Mouse (Mus musculus) spleen, postnatal 14 days (tissue): ENCODE measurements around the gene Gpx7.
"Not testable (repeated sequence)": the region's sequence is repeated elsewhere in the genome, so short reads cannot be mapped to it uniquely, and the experiment has no call there.

Experiments
- DNase-seq, 2 experiments: peaks; one replicate each; pipeline ENCODE4 v3.0.0; 2021 to 2022; ENCODE audit warnings: low spot score in 2 of 2

Gene Gpx7

DNA sequence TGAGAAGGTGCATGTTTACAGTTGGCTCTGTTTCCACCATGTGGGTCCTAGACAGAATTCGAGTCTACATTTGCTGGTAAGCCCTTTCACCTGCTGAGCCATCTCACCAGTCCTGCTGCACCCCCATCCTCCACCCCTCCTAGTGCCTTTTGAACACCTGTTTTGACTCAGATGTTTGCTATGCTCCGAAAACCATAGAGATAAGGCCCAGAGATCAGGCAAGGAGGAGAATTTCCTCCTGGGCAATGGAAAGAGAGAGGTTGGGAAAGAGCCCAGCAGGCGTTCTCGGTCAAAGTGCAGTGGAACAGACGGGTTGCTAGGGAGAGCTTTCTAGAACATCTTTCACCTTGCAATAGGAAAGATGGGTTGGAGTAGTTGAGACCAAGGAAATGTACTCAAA is 15.6 kb downstream of the Gpx7 start:
- no peak for DNase-seq

DNA sequence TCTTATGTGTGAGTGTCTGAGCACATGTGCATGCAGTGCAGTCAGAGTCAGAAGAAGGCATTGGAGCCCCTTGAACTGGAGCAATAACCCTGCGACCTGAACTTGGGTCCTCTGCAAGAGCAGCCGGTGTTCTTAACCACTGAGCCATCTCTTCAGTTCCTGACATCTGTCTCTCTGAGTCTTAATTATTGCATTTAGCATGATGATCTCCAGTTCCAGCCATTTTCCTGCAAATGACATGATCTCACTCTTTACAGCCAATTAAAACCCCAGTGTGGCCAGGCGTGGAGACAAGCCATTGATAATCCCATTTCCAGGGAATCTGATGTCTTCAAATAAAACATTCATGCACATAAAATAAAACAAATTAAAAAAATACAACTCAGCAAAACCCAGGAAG is 18.0 kb downstream of the Gpx7 start:
- DNase-seq = no peak

DNA sequence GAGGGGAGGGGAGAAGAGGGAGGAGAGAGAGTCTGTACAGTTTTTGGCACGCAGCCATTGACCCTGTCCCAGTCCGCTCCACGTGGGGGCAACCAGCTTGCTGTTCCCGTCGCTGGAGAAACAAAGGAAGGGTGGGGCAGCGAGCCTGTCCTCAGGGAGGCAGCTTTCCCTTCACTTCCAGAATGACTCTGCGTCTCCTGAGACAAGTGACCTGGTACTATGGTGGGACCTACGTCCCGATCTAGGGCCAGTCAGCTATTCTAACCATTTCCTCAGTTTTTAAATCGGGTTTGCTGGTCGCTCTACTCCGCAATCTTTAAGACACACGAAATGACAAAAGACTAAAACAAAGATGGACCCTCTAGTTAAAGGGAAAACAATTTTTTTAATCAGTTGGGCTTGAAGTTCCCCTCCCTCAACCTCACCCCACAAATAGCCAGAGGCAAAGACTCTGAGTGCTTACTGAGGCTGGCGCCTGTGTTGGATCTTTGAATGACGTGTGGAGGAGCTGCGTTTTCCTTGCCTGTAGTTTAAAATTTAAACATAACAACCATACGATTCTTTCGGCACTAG is 19.0 kb downstream of the Gpx7 start:
- DNase-seq = no peak

DNA sequence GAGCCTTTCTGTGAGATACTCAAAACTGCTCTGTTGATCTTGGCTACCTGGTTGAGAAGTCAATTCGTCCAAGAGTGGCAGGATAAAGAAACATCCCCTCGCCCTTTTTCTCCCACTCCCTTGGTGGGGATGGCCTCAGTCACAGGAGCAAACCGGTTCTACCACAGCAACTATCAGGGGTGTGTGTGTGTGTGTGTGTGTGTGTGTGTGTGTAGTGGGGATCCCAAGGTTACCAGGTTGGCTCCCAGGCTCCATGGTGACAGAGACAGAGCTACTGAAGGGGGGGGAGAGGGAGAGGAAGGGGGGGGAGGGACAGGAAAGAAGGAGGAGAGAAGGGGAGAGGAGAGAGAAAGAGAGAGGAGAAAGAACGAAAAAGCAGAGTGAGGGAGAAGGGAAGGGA is 19.7 kb downstream of the Gpx7 start:
- no peak for DNase-seq

DNA sequence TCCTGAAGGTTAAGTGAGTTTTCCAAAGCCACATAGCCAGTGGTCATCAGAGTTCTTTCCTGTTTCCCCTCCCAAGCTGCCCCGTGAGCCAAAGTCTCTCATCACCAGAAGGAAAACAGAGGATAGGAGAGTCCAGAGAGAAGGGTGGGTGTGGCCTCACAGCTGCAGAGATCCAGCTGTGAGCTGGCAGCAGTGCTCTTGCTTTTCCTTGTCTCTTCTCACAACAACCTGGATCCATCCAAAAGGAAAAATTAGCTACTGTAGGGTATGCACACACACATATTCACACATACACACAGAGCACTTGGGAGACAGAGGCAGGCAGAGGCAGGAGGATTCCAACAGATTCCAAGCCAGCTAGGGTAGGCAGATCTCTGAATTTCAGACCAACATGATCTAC is 20.7 kb downstream of the Gpx7 start:
- DNase-seq = no peak

DNA sequence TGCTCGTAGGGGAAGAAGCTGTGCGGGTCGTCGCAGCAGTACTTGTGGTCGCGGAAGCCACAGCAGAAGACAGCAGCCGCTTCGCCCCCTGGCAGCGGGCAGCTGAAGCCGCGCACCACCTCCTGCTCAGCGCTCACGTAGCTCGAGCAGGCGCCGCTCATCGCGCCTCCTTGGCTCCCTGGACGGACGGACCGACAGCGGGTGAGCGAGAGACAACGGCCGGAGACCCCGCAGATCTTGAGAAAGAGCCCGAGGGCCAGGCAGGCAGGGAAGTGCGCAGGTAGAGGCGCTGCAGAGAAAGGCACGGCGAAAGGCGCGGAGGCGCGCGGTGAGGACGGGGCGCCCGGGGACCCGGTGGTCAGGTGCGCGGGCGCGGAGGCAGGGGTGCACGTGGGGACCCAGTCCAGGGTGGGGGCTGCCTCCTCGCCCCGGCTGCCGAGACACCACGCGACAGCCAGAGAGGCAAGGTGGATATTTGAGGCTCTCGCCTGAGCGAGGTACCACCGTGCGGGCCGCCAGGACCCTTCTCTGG is 23.5 kb downstream of the Gpx7 start, which contains the start of gene Shisal2a:
Gene Shisal2a, minus strand, starts transcription at position 167 of the 532 bp plus-strand sequence.
- DNase-seq = no peak

DNA sequence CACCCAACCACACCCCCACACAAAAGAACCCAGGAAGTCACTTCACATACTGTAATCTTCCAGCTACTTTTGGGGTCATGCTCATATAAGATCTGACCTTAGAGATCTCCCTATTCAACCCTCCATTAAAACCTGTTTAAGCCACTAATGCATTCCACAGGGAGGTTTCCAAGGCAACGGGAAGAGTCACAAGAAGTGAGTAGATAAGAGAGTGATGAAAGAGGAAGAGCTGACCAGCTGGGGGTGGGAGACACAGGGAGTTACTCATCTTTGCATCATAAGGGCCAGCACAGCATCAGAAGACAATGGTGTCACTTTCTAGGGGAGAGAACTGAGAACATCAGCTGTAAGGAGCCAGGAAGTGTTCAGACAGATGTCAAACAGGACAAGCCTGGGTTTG is 26.6 kb downstream of the Gpx7 start:
- no peak for DNase-seq

DNA sequence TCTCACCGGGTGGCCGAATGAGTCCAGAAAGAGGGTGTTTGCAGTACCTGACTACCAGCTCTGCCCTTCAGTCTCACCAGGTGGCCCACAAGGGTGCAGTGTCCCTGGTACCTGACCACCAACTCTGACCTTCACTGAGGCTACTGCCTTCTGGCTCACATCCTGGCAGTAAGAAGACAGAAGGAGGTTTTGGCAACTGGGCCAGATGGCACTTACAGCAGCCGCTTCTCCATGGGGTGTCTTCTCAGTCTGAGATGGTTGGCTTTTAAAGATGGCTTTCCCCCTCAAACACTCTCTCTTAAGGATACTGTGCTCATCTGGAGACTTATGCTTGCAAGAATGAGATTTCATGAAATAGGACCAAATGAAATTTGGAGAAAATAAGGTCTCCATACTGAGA is 27.3 kb downstream of the Gpx7 start:
- no peak for DNase-seq

DNA sequence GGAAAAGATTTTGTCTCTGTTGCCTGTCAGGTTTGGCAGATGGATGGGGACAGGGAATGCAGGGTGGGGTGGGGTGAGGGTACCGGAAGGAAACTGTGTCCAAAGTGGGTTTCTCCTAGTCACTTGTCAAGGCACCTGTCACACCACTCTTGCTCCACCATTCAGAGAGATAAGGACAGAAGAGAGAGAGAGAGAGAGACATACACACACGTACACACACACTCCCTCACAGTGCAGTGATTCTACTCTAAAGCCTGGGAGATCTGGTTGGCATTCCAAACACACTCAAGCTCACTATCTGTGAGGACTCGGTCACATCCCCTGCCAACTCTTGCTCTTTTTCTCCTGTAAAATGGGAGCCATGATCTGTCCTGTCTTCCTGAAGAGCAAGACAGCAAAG is 34.6 kb downstream of the Gpx7 start:
- DNase-seq = no peak

DNA sequence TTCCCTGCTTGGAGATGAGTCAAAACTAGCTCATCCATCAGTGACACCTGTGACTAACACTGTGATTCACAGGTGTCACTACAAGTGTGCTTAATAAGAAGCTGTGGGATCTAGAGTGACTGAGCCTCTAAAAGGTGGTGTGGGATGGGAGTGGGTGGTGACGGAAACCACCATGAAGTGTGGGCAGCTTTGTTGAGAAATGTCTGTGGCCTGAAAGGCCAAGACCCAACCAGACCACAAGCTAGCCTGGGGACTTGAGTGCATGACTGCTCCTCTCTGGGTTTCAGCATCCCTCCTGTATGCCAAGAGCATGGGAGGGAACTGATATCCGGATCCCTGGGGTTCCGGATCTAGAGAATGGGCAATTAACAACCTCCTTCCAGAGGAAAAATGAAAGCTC is 35.3 kb downstream of the Gpx7 start:
- DNase-seq = no peak

DNA sequence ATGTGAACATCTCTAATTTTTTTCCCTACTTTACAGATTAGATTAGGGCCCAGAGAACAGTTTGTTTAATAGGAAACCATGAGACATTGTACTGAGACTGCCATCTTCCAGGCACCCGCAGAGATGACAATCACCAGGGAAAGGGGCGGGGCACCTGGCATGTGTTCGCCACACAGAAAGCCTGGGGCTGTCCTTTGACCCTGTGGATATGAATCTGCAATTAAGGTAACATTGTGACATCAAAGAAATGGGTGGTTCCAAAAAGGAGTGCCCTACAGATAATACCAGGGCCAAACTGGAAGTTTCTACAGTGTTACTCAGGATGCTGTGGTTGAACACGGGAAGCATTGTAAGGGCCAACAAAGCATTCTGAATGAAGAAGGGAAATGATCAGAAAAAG is 36.4 kb downstream of the Gpx7 start:
- DNase-seq = no peak

DNA sequence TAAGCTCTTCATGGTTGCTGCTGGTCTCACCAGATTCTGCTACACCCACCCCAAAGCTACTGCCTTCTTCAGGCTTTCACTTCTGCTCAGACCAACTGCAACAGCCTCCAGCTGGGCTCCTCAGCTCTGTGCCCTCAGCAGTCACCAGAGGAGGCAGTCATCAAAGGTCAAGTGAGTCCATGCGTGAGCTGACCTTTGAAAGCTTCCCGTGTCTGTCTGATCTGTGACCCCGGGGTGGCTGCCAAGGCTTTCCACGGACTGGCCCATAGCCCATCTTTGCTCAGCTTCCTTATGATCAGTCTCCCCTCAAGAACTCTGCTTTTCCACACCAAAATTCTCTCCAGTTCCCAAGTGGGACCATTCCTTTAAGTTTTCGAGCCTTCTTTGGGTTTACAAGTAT is 37.5 kb downstream of the Gpx7 start:
- DNase-seq = no peak

DNA sequence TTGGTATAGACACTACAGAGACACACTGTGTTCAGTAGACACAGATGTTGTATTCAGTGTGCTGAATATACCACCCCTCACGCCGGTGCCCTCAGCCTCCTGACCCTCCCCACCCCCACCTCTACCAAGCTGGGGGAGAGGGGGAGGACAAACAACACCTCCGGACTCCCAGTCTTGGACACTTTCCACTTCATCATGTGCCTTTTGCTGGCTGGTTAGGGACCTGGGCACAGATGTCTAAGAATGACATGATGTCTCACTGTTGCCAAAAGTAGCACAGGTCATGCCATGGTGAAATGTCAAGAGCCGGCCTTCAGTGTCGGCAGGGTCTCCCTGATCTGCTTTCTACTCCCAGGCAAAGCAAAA is 42.7 kb downstream of the Gpx7 start:
- DNase-seq = no peak

DNA sequence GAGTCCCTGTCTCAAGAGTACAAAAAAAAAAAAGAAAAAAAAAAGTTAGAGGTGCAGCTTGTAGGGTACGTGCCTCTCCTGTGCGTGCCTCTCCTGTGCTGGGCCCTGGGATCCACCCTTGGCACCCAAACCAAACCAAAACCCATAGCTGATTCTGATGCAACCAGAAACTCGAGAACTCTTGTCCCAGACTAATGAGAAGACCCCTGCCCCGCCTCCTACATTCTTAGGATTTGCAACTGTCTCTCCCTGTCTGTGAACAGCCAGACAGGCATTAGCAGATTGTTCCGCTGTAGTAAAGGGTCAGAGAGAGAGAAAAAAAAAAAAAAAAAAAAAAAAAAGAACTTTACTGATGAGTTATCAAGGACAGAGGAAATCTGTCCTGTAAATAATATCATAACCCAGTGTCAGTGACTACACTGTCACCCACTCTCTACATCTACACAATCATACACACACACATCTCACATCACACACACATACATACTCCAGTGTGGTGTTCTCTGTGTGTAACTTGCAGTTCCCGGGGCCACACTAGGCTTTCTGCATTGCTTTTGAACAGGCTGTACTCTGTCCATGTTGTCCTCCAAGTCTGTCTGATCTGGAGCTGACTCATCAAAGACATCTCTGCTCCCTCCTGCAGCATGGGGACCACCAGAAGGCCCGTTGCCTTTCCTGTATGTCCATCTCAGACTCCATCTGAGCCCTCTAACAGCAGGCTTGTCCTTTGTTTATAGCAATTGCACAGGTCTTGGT is 43.2 kb downstream of the Gpx7 start:
- no peak for DNase-seq

DNA sequence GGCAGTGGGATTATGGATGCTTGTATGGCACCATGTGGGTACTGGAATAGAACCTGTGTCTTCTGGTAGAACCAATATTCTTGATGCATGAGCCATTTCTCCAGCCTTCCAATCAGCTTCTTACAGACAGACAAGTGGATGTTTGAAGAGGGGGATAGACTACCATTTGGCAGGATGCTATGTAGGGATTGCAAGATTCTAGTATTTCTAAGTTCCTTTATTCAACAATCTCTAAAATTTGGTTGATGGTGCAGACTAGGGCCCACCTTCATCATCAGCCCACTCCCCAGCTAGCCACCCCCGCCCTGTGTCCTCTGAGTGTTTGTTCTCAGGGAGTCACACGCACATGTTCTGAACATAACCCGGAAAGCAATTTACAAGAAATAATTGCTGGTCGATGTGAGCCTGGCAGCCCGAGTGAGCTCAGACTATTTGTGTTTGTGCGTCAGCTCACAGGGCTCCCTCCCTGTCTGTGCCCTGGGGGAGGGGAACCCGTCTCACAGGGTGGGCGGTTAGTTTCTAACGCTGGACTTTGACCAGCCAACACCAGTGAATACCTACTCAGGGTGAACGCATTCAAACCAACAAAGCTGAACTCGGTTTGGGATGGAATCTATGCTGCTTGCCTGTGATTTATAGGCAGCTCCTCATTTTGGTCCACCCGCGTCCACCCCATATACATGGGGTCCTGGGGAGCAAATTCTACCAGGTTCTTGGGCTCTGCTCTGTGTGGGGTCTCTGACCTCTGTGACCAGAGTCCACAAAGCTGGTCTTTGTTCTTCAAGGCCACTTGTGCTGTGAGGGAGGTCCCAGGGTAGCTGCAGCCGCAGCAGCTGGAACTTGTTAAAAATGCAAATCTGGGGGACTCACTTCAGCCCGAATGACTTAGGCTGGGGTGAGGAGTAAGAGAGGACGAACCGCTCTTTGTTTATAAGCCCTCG is 44.2 kb downstream of the Gpx7 start:
- DNase-seq = no peak

DNA sequence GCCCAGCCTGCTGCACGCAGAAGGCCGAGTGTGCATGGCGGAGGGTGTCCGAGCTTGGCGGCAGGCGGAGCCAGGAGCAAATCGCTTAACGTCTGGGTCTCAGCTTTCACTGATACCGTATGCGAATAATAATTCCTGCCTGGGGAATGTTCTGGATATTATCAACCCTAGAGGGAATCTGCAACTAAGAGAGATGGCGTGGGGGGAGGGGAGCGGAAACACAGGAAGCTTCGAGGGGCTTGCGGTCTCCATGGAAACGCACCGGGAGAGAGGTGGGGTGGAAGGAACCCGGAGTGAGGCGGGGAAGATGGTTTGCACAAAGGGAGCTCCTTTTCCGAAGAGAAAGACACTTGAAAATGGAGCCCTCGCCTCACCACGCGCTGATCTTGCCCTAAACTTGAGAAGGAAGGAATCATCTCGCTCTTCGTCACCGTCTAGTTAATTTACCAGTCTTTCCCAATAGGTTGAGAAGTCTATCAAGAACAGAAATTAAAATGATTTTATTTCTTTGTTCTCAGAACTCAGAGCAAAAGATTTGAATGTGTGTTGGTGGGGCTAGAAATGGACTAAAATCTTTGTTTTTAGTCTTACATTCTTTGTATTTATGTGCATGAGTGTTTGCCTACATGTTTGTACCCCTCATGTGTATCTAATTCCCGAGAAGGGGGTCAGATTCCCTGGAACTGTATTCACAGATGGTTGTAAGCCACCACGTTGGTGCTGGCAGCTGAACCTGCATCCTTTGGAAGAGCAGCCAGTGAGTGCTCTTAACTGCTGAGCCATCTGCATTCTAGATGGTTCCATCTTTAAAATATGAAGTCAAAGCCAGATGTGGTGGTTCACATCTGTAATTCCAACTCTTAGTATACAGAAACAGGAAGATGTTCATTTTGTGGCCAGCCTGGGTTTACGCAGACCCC is 46.4 kb downstream of the Gpx7 start:
- DNase-seq = no peak

DNA sequence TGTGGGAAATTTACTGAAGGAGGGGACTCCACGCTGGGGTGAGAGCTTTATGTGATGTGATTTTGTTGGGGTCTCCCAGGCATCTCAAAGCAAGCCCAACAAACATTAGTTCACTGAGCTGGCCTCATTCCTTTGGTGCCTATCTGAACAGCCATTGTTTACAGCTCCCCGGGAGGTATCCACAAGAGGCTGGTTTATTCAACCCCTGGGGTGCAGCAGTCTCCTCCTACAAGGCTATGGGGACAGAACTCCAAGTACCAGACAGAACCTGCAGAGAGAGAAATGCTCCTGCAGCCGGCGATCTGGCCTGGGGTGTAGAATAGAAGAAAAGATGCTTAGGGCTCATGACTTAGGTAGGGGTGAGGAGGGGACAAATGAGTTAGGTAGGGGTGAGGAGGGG is 48.3 kb downstream of the Gpx7 start:
- no peak for DNase-seq

DNA sequence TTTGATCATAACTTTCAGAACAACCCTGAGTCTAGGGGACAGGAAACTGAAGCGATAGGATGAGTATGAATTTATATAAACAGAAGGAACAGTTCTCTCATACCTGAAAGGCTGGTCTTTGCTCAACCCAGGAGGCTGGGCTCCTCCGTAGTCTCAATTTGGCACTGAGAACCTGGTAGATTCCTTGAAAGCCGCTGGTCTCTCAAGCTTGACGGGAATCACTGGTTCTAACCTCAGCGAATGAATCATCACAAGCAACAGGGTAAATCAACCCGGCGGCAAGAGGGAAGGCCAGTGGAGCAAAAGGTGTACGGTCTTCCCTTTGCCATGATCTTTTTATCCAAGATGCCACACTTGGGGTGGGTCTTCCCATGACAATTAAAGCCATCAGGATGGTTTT is 49.3 kb downstream of the Gpx7 start:
- DNase-seq = no peak

DNA sequence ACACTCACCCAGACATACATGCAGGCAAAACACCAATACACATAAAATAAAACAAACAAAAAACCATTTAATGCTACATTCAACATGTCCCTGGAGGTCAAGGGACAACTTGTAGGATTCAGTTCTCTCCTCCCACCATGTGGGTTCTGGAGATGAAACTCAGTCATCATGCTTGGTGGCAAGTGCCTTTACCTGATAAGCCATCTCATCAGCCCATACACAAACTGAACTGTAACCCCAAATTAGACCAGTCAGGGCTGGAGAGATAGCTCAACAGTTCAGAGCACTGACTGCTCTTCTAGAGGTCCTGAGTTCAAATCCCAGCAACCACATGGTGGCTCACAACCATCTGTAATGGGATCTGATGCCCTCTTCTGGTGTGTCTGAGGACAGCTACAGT is 53.2 kb downstream of the Gpx7 start:
- not testable (repeated sequence) for DNase-seq

DNA sequence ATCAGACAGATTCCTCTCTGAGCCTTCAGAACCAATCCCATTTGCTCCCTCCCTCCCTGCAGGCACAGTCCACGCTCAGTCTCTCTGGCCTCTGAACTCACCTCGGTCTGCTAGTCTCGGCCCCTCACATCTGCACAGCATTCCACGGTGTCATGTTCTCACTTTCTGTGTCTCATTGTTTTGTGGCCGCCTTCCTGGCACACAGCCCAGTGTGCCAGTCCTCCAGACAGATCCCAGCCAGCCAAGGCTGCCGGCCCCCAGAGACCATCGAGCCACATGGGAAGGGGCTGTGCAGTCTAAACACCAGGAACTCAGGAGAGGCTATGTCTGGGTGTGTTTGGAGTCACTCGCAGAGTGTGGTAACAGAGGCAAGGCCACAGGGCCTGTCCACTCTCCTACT is 55.9 kb downstream of the Gpx7 start:
- no peak for DNase-seq
